Mouse (Mus musculus) forebrain, embryonic 16.5 days (tissue): Measurements from ENCODE around the gene Mea1. TPM values are rescaled to one million over a fixed set of nuclear protein-coding genes. Genes with fewer than 3 reads are reported as not detected.

Experiments used
- ATAC-seq: fragments of 200-750 bp; cut with Nextera tagmentation; 2 replicates; pipeline ENCODE4 v1.8.0; 2017; ENCODE audit warnings: mild to moderate bottlenecking, moderate library complexity
- H3K27ac ChIP-seq: fragments of 300-500 bp; sonication (generic); 2 replicates; pipeline ENCODE4 v1.5.1; 2014; ENCODE audit warnings: low read length, control low read depth
- H3K27me3 ChIP-seq: fragments of 300-500 bp; sonication (generic); replicated peaks from 2 replicates; pipeline ENCODE4 v1.6.1; 2014; ENCODE audit warnings: low read length; ENCODE audit not compliant: control insufficient read depth, insufficient read depth
- H3K36me3 ChIP-seq: fragments of 300-500 bp; sonication (generic); 2 replicates; pipeline ENCODE4 v1.6.1; 2014; ENCODE audit not compliant: control insufficient read depth, insufficient read depth
- H3K4me1 ChIP-seq: fragments of 300-500 bp; sonication (generic); replicated peaks from 2 replicates; pipeline ENCODE4 v1.6.1; 2014; ENCODE audit warnings: low read length; ENCODE audit not compliant: control insufficient read depth, insufficient read depth
- H3K4me2 ChIP-seq: fragments of 300-500 bp; sonication (generic); 2 replicates; pipeline ENCODE4 v1.6.1; 2014; ENCODE audit warnings: mild to moderate bottlenecking, low read length, control low read depth
- H3K4me3 ChIP-seq: fragments of 300-500 bp; sonication (generic); replicated peaks from 2 replicates; pipeline ENCODE4 v1.5.1; 2014; ENCODE audit warnings: mild to moderate bottlenecking, low read length, control low read depth
- H3K9ac ChIP-seq: fragments of 300-500 bp; sonication (generic); replicated peaks from 2 replicates; pipeline ENCODE4 v1.6.1; 2014; ENCODE audit warnings: low read depth, low read length, control low read depth
- H3K9me3 ChIP-seq: fragments of 300-500 bp; sonication (generic); 2 replicates; pipeline ENCODE4 v1.6.1; 2016; ENCODE audit warnings: low read length; ENCODE audit not compliant: control insufficient read depth
- WGBS: fragments of 180-500 bp; shearing (Covaris S2); extraction: QIAGEN DNeasy Blood & Tissue Kit; methylation state at CpG from one replicate; pipeline ENCODE4 v1.1.7; 2014; 5-methylcytosine and 5-hydroxymethylcytosine counted together
- polyA plus RNA-seq: library from polyadenylated mRNA; unstranded; fragments of >200 nt; fragmentation: Nextera tagmentation; extraction: Ambion mirVana; gene quantifications from 2 replicates; pipeline ENCODE4 v1.2.1, GENCODE M21; 2015

Mea1 gene
- polyA plus RNA-seq, 1 experiment from 2014 or later = 240 TPM

- Histone ChIP-seq H3K4me1 (no peaks in the 10 kb centered on the region; the same call in 1 of the 2 replicates), H3K36me3 (no peaks in the 10 kb centered on the region; the same call in 1 of the 2 replicates), H3K4me3 (no peak overlapping the region), H3K4me2 (no peak overlapping the region), H3K9ac (no peak overlapping the region), H3K9me3 (no peaks in the 10 kb centered on the region), H3K27me3 (0 out of 2 replicates have a peak, but pooled peaks cover 3% of the 10 kb centered on the region), H3K27ac (no peak overlapping the region)
- 93% methylated on average over 11 of the region's 11 CpGs for WGBS
- no peak for ATAC-seq
Measured at GRCm38 (mm10) chr17:46727271-46727670, 48.7 kb downstream of the Mea1 start.

- H3K27me3 ChIP-seq = 0 out of 2 replicates have a peak, but pooled peaks cover 3% of the 10 kb centered on the region
- H3K36me3 ChIP-seq = no peaks in the 10 kb centered on the region; the same call in 1 of the 2 replicates
- no peak overlapping the region for H3K27ac ChIP-seq
- no peaks in the 10 kb centered on the region for H3K9me3 ChIP-seq
- 40% methylated on average over 6 of the region's 6 CpGs for WGBS
- no peak overlapping the region for H3K9ac ChIP-seq
- no peaks in the 10 kb centered on the region; the same call in 1 of the 2 replicates for H3K4me1 ChIP-seq
- ATAC-seq = no peak
- no peak overlapping the region for H3K4me2 ChIP-seq
- no peak overlapping the region for H3K4me3 ChIP-seq
Measured at GRCm38 (mm10) chr17:46728021-46728420, 49.4 kb downstream of the Mea1 start.

- no peak overlapping the region for H3K4me2 ChIP-seq
- 49% methylated on average over 11 of the region's 11 CpGs for WGBS
- ATAC-seq = no peak
- H3K36me3 ChIP-seq = no peaks in the 10 kb centered on the region; the same call in 1 of the 2 replicates
- H3K4me1 ChIP-seq = no peaks in the 10 kb centered on the region; the same call in 1 of the 2 replicates
- 0 out of 2 replicates have a peak, but pooled peaks cover 3% of the 10 kb centered on the region for H3K27me3 ChIP-seq
- H3K9ac ChIP-seq = no peak overlapping the region; the same call in 1 of the 2 replicates
- no peak overlapping the region for H3K27ac ChIP-seq
- H3K9me3 ChIP-seq = no peaks in the 10 kb centered on the region
- H3K4me3 ChIP-seq = no peak overlapping the region
Measured at GRCm38 (mm10) chr17:46728496-46728895, 49.9 kb downstream of the Mea1 start.

GRCm38 (mm10) chr17:46728904-46729318 lies 50.3 kb downstream of the Mea1 start, which contains the start of gene Gnmt:
TSS of gene Gnmt (minus strand) at chr17:46729168.
- H3K27ac ChIP-seq = no peak within 1 kb of the TSS
- no peaks in the 10 kb centered on the region for H3K36me3 ChIP-seq
- H3K4me2 ChIP-seq = no peak within 1 kb of the TSS
- 0 out of 2 replicates have a peak, but pooled peaks cover 3% of the 10 kb centered on the region for H3K27me3 ChIP-seq
- no peaks in the 10 kb centered on the region; the same call in 1 of the 2 replicates for H3K4me1 ChIP-seq
- 15% methylated on average over 24 of the region's 24 CpGs for WGBS
- H3K4me3 ChIP-seq = no peak within 1 kb of the TSS
- H3K9ac ChIP-seq = no peak within 1 kb of the TSS; the same call in 1 of the 2 replicates
- ATAC-seq = no peak
- H3K9me3 ChIP-seq = no peaks in the 10 kb centered on the region

Other genes with a start within 250 kb of the Mea1 start
- 2.1 and 2.2 TPM in 2 replicates for gene Crip3, start 249.9 kb upstream of the Mea1 start, polyA plus RNA-seq
- not detected in 2 replicates for gene Slc22a7, start 240.3 kb upstream of the Mea1 start, polyA plus RNA-seq
- 5.1 and 5.6 TPM in 2 replicates for gene Ttbk1, start 191.1 kb upstream of the Mea1 start, polyA plus RNA-seq
- 26.0 and 26.6 TPM in 2 replicates for gene Dnph1, start 182.1 kb upstream of the Mea1 start, polyA plus RNA-seq
- gene Cul9, start 132.4 kb upstream of the Mea1 start, polyA plus RNA-seq = 17.3 and 19.8 TPM in 2 replicates
- gene Srf, start 122.6 kb upstream of the Mea1 start, polyA plus RNA-seq = 3.4 and 3.6 TPM in 2 replicates
- 33.9 and 36.5 TPM in 2 replicates for gene Ptk7, start 49.3 kb upstream of the Mea1 start, polyA plus RNA-seq
- gene Klc4, start 32.8 kb upstream of the Mea1 start, polyA plus RNA-seq = 42.8 and 43.9 TPM in 2 replicates
- gene Mrpl2, start 32.6 kb upstream of the Mea1 start, polyA plus RNA-seq = 66.1 and 74.9 TPM in 2 replicates
- gene Cul7, start 28.5 kb upstream of the Mea1 start, polyA plus RNA-seq = 38.8 and 42.8 TPM in 2 replicates
- gene Rrp36, start 4.4 kb upstream of the Mea1 start, polyA plus RNA-seq = 47.7 and 51.1 TPM in 2 replicates
- 191 and 194 TPM in 2 replicates for gene Klhdc3, start 2.1 kb downstream of the Mea1 start, polyA plus RNA-seq
- 87.5 and 96.6 TPM in 2 replicates for gene Ppp2r5d, start 26.3 kb downstream of the Mea1 start, polyA plus RNA-seq
- gene Pex6, start 32.7 kb downstream of the Mea1 start, polyA plus RNA-seq = 22.7 and 24.6 TPM in 2 replicates
- 0.93 and 1.1 TPM in 2 replicates for gene Gnmt, start 50.4 kb downstream of the Mea1 start, polyA plus RNA-seq
- 61.9 and 64.5 TPM in 2 replicates for gene Cnpy3, start 73.4 kb downstream of the Mea1 start, polyA plus RNA-seq
- gene Ptcra, start 84.9 kb downstream of the Mea1 start, polyA plus RNA-seq = 0.39 TPM in 1 of 2 replicates, not detected in the other
- gene 2310039H08Rik, start 93.8 kb downstream of the Mea1 start, polyA plus RNA-seq = 52.8 and 56.0 TPM in 2 replicates
- 107 and 115 TPM in 2 replicates for gene Rpl7l1, start 103.9 kb downstream of the Mea1 start, polyA plus RNA-seq
- gene Bicral, start 179.7 kb downstream of the Mea1 start, polyA plus RNA-seq = 8.8 and 10.0 TPM in 2 replicates
- gene Tbcc, start 211.9 kb downstream of the Mea1 start, polyA plus RNA-seq = 52.6 and 55.6 TPM in 2 replicates
- not detected in 2 replicates for gene Prph2, start 231.7 kb downstream of the Mea1 start, polyA plus RNA-seq